Mouse (Mus musculus) lung, postnatal 4 days (tissue): ENCODE data around the gene Zfp839.
"Not testable (repeated sequence)": the region's sequence is repeated elsewhere in the genome, so short reads cannot be mapped to it uniquely, and the experiment has no call there.

Source experiments
- DNase-seq, 2 experiments: peaks; one replicate each; pipeline ENCODE4 v3.0.0; 2021

Zfp839 gene

DNA sequence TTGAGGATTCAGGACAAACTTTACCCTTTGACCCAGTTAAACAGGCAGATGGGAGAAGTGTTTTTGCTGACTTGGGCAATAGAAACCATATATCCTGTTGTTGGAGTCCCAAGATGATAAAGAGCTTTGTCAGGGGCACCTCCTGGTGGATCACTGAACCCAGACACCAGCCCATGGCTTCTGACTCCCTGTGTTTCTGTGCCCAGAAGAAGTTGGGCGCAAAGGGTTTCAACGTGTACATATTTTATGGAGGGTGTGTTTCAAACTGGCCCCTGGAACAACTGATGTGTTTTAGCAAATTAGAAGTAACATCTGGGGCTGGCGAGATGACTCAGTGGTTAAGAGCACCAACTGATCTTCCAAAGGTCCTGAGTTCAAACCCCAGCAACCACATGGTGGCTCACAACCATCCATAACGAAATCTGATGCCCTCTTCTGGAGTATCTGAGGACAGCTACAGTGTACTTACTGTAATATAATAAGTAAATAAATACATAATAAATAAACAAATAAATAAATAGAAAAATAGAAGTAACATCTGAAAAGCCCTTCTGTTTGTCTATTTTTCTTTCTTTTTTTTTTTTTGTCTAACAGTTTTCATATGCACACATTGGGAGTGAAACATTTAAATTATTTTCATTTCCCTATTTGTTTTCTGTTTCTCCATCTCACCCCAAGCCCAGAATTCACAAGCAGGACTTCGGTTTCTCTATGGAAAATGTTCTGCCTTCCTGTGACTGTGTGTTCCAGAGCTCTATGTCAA, 8.1 kb upstream of the Zfp839 start:
- DNase-seq, result no peak

DNA sequence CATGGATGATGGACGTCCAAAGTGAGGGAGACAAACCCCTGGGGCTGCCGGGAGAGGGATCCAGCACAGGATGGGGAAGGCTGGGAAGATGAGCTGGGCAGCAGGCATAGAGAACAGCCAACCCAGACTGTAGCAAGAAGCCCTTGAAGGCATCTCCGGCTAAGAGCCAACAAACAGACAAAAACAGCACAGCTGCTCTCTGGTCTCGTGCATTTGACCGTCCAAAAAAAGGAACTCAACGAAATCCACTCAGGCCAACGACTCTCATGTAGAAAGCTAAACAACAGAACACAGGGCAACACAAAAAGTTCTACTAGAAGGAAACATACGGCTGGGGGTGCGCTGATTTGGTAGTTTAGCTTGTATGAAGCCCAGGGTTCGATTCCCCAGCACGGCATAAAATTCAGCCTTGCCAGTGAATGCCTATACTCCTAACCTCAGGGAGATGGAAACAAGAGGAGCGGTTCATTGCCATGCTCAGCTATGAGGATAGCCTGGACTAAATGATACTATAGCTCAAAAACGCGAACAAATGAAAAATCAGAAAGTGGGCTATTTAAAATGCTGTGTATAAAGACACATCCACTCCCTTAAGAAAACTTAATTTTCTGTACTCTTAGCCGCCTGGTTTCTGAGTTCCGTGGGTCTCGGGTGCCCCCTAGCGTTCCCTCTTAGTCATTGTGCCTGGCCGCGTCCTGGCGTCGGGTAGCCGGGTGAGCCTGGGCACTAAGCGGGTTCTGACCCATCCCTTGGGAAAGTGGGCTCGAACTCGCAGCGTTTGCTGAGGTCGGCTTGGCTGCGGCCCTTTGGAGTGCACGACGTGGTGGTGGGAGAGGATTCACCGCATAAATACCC, 6.6 kb upstream of the Zfp839 start:
- DNase-seq, result peak; percentile 81 to 90

DNA sequence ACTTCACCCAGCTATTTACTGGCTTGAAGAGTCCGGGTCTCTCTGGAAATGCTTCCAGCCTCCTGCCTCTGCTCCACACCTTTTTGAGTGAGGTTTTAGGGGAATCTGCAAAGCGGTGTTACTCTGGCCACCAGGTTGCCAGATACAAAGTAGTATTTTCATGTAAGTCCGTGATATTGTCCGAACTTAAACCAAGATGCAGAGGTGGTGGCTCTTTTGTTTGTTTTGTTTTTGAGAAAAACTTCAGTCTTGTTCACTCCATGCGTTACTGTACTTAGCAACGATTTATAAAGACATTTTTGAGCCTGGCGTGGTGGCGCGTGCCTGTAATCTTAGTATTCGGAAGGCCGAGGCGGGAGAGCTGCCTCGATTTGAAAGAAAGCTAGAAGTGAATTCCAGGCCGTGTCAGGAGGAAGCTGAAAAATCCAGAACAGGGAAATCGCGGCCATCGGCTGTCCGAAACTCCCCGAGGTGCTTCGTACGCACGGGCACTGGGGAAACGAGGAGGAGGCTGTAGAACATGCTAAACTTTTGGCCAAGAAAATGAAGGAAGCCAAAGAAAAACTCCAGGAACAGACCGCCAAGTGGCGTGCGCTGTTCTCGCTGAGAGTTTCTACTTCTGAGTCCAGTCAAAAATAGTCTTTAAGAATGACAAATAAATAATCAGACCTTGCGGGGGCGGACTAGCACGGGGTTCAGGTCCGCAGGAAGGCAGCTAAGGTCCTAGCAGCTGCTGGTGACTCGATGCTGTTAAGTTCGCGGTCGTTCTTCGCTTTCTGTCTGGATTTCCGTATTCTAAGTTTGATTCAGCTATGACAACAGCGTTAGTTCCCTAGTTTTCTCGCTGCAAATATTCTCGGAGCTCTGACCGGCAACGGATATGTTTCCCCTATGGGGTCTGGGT, 5.6 kb upstream of the Zfp839 start:
- peak; percentile 52 to 53 for DNase-seq

DNA sequence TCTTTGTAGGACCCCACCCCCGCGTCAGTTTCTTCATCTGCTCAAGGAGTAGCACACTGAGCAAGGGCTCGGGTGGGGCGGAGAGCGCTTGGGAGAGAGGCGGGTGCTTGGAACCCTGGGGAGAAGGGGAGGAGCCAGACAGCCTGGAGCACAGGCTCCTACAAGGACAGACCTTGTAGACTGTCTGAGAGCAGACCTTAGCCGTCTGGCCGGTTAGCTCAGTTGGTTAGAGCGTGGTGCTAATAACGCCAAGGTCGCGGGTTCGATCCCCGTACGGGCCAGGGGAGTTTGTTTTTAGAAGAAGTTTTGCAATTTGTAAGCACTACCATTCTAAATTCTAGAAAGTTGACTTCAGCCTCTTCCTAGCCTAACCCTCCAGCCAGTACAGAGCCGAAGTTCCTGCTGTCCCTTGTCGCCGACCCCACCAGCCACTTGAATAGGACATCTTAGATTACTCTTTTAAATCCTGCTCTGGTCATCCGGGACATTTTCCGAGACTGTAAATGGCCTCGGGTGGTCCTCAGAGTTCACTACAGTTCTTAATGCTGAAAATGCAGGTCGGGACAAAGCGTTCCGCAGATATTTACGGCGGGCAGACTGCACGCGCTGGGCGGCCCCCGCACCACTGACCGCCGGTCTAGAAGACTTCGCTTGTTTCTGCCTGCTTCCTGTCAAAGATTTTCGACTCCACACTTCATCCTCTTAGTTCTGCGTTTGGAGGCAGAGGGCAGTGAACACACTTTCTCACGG, 4.7 kb upstream of the Zfp839 start:
- DNase-seq, result peak; percentile 92 to 93

DNA sequence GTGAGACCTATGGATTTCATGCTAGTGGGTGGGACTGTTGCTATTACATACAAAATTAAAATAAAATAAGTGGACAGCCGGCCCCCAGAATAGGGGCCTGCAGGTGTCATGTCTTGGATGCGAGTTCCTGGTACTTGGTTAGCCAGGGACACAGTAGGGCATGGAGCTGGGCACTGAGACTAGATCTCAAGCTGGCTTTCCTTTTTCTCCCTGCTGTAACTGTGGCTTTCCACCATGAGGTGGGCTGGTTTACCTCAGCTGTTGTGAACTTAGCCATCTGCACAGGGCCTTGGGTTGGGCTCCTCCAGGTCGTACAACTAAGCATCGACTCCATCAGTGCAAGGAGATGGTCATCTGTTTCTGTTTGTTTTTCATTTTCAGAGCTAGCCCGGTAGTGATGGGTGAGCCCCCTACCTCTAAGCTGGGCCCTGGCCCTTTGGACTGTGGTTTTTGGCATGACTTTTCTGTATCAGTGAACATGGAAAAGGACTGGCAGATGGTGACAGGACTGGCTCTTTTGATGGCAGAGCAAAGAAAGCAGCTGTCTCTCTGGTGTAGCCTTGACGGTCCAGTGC, 3.8 kb upstream of the Zfp839 start:
- no peak for DNase-seq

DNA sequence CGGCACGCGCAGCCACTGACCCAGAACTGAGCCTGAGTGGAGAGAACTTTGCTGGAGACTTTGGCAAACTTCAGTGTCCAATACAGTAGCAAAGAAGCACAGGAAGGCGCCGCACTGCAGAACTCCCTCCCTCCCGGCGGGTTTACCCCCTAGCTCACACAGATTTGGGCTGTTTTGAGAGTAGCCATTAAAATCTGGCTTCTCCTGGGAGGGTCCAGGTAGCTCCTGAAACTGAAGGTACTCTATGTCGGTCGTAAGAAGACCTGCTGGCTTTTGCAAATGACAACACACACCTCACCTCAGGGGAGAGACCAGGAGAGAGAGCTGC, 840 bp downstream of the Zfp839 start:
- DNase-seq, result no peak

DNA sequence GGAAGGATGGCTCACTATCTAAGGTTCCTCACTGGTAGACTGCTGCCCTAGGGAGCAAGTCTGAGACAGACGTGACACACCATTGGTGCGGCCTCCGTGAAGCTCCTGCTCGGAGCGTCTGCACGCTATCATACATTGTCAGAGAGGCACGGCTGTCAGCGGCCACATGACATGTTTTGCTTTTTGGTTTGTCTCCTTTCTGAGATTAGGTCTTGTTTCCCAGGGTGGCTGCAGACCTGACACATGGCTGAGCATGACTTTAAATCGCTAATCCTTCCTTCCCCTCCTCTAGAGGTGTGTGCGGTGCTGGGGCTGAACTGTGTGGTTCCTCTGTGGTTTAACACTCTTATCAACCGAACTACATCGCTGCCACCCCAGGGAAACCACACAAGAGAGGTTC, 1.4 kb downstream of the Zfp839 start:
- no peak for DNase-seq

DNA sequence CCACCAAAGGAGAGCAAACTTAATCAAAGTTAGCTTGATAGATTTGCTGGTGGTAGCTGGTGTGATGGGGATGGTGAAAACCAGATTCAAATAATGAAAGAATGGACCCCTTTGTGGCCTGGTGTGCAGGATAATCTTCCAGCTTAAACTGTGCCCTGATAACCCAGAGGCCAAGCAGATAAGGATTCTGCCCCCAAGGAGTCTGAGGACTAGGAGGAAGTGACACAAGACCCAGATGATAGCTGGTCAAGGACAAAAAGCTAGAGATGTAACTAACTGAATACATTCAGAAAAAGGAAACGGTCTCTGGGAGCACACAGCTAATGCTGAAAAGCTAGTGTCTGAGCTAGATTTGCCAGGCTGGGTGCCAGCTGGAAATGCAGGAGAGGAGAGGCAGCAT, 1.9 kb downstream of the Zfp839 start:
- no peak for DNase-seq

DNA sequence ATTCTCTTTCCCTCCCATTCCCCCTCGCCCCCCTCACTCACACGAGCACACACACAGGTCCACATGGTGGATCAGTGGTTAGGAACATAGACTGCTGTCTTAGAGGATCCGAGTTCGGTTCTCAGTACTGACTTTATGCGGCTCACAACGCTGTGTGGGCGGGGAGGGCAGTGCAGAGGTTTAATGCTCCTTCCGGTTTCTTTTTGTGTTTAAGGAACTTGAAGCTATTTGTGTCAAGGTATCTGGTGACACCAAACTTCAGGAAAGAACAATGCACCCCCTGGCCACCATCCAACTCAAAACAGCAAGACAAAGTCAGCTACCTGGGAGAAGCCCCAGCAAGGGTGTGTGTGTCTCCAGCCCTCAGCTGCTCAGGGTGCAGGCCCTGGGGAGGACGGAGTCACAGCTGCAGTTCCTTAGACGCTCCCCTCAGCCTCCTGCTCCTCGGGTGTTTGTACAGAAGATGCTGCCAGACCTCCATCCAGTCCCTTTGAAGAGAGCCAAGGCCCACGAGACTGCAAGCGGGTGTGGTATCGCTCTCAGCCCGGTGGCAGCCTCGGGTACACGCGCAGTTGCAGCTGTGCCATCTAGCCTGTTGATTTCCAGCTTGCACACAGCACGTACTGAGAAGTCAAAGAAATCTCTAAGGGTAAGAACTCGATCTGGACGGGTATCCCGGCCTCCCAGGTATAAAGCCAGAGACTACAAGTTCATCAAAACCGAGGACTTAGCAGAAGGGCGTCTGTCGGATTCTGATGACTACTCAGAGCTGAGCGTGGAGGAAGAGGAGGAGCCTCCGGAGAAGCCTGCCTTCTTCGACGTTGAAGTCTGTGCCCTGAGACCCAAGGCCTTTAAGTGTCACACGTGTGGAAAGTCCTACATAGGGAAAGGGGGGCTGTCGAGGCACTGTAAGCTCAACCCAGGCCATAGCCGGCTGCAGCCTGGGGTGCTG, 5.0 kb downstream of the Zfp839 start:
- peak in 1 of 2 experiments; percentile 19 for DNase-seq

DNA sequence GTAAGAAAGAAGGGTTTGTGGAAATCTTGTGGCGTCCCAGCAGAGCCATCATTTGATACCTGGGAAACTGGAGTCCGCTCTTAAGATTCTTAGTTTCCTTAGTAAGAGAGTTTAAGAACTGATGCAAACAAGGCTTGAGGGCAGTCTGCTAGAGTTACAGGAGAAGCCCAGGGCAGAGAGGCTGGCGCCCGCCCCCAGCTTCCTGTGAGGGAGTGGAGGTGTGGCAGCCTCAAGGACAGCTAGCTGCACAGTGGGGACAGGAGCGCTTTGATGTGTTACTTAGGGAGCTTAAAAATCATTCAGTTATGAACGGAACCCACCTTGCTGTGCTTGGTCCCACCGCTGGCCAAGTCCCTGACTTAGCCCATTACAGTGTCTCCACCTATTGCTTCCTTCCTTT, 7.1 kb downstream of the Zfp839 start:
- DNase-seq, result peak; percentile 43 to 65

DNA sequence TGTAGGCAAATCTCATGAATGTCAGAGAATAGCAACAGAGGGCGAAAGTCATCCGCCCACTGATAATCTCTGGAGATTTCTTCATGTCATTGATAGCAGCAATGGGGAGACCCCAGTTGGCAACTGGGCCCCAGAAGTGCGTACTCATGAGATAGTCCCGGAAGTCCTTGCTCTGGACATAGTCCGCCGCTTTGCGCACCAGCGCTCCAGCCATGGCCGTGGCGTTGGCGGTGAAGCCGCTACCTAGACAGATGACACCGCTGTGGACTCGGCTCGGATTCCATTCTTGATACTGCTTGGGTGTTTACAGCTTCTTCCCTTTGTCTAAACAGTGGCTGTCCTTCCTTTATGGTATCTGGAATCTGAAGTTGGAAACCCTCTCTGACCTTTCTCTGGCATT, 8.6 kb downstream of the Zfp839 start:
- DNase-seq, result not testable (repeated sequence)

DNA sequence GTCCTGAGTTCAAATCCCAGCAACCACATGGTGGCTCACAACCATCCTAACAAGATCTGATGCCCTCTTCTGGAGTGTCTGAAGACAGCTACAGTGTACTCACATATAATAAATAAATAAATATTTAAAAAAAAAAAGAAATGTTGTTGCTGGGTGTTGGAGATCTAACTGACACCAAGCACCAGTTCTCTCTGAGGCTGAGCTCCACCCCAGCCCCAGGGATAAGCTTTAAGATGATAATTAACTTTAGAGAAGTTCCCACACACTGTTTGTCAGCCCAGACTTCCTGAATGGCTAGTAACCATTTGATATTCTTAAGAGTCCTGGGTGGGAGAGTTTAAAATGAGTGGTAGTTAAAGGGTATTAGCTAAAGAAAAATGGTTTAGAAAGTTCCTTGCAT, 10.2 kb downstream of the Zfp839 start:
- no peak for DNase-seq

DNA sequence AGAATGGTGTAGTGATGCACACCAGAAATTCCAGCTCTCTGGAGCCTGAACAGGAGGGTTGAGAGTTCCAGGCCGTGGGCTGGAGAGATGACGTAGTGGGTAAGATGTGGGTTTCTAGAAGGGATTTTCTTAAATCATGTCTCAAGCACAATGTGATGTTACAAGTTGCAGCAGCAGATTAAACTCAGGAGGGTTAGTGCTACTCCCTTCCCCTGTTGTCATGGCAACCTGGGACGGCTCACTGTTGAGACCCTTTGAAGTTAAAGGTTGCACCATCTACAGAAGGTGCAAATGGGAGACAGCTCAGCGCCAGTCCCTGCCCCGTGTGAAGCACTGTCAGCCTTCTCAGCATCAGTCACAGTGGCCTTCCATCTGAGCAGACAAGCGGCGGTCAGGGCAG, 11.2 kb downstream of the Zfp839 start:
- DNase-seq, result no peak

DNA sequence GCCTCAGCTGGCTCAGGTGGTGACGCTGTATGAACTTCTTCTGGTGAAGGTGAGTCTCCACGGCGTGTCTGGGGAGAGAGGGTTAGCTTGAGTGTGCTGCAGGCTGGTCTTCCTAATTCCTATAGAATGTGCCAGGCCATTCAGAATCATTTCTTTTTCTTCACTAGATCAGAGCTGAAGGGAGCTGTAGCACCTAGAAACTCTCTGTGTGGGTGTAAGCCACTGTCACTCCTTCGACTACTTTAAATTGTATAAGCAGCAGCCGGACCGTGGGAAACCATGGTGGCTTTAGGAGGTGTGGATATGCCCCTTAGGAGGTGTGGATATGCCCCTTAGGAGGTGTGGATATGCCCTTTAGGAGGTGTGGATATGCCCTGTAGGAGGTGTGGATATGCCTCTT, 14.0 kb downstream of the Zfp839 start:
- DNase-seq, result no peak

DNA sequence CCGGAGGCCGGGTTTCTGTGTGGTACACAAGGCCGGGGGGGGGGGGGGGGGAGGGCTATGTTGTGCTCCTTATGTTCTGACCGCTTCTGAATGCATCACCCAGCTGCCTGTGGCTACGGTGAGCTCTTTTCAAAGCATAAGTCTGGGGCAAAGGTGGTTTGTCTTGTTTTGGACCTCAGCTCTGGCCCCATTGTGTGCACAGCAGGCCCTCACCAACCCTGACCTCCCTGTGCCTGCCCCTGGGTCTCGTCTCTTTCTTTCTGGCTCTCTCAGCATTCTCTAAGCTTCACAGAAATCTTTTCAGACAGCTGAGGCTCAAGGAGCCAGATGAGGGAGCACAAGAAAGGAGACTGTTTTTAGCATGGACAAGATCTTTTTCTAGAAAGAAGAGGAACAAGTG, 15.5 kb downstream of the Zfp839 start:
- no peak for DNase-seq

DNA sequence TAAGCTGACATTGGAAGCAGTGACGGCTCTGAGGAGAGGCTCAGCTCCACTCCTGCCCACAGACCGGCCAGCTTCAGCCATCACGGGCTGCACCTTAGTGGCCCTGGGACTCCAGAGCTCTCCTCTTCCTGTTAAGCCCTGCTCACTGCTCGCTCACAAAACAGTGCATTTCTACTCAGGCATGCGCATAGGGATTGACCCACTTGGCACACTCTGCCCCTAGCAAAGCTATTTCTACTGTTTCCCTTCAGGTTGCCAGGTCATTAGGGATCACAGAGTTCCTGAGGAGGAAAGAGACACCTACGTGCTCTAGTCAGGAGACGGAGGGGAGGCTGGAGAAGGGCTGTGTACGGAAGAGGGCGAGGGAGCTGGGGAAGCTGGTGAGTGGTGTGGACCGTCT, 15.9 kb downstream of the Zfp839 start:
- no peak for DNase-seq

DNA sequence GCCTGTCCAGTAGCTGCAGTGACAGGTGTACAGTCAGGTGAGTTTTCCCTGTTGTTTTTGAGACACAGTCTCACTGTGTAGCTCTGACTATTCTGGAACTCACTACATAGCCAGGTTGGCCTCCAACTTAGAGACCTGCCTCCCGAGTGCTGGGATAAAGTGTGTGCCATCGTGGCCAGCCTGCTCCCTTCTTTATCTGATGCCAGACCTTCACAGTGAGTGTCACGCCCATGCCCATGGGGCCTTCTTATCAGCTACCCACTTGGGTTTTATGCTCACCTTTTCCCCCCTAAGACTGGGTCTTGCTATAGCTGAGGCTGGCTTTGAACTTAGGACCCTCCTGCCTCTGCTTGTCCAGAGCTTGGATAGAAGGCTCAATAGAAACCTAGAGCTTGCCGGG, 20.1 kb downstream of the Zfp839 start:
- DNase-seq, result no peak

DNA sequence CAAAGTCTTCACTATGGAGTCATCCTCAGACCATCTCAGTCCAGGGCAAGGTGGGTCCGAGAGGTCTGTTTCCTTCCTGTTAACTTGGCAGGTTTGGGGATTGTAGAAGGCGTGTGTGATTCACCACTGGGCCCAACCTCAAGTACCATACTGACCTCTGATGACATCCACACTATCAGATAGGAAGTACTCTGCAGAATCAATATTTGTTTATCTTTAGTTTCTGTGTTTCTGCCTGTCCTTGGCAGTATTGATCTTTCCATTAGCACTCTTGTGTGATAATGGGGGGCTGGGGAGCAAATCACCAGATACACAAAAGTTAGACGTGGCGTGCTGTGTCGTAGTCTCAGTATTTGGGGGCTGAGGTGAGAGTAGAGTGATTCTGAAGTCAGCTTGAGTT, 21.2 kb downstream of the Zfp839 start:
- no peak for DNase-seq

DNA sequence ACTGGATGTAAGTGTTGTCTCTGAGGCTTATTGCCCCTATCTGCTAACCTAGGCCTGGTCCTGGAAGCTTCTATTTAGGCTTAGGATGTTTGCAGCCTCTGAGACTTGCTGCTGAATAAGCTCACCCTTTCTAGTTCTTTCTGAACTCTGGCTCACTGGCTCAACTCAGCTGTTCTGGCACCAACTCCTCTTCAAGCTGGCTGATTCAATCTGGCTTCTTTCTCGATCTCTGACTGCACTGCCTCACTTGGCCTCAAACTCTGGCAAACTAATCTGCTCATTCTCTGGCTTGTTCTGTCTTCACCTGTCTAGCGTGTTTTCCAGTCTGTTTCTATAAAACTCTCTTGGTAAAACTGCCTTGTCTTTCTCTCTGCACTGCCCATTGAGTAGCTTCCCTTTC, 25.3 kb downstream of the Zfp839 start:
- no peak for DNase-seq

DNA sequence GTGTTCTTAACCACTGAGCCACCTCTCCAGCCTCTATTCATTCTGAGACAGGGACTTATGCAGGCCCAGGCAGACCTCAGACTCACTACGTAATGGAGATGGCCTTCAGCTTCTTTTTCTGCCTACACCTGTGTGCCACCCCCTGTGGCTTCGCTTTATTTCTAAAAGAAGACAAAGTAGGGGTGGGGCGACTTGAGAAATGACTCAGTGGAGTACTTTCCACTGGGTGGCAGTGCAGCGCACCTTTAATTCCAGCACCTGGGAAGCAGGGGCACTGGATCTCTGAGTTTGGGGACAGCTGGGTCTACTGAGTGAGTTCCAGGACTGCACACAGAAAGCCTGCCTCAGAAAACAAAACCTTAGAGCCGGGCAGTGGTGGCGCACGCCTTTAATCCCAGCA, 32.2 kb downstream of the Zfp839 start:
- no peak for DNase-seq

DNA sequence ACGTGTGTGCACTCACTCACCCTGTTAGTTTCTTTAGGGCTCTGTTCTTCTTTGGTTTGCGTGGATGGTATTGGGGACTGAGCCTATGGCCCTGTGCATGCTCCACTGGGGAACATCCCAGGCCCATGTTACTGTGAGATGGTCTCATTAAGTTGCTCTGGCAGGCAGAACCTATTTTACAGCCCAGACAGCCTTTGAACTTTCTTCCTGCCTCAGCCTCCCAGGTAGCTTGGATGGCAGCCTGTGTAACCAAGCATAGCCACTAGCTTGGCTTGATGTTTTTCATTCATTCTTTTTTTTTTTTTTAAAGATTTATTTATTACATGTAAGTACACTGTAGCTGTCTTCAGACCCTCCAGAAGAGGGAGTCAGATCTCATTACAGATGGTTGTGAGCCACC, 35.2 kb downstream of the Zfp839 start:
- no peak for DNase-seq
